Mouse (Mus musculus) spleen, adult 2 months (tissue): ENCODE measurements at regions not wholly inside any gene's neighbourhood (a gene's known extent, or its start where the extent isn't known, plus 50 kb on each side); places are given as distances from the start of the nearest gene placed in this dataset.

Source experiments
- CTCF ChIP-seq: fragments of 200-500 bp; IDR thresholded peaks from 2 replicates; pipeline ENCODE4 v1.5.1; 2011; ENCODE audit warnings: mild to moderate bottlenecking, inconsistent platforms; ENCODE audit not compliant: insufficient read depth, insufficient read length, insufficient replicate concordance; ENCODE audit errors: extremely low read depth
- POLR2A ChIP-seq: fragments of 200-500 bp; IDR thresholded peaks from 2 replicates; pipeline ENCODE4 v1.6.1; 2011; ENCODE audit warnings: low read depth, low read length, inconsistent platforms

DNA sequence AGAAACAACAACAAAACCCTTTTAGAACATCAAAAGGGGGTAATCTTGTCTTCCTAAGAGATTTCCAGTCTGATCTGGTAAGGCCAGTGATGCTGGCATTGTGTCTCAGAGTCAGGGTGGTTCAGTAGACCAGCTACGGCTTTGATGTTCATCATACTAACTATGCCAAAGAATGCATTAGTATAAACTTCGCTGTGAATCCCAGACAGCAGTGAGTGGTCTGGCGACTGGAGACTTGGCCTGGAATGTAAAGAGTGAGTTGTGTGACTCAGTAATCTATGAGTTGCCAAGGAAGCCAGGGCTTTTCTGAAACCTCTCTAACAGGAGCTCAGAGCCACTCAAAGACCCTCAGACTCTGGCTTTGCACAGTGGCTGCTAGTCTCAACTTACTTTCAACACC is 288.1 kb upstream of the Foxq1 start:
- TF ChIP-seq POLR2A (no peak), CTCF (no peak)
